Mouse (Mus musculus): ENCODE measurements at regions not wholly inside any gene's neighbourhood (a gene's known extent, or its start where the extent isn't known, plus 50 kb on each side); places are given as distances from the start of the nearest gene placed in this dataset.

DNA sequence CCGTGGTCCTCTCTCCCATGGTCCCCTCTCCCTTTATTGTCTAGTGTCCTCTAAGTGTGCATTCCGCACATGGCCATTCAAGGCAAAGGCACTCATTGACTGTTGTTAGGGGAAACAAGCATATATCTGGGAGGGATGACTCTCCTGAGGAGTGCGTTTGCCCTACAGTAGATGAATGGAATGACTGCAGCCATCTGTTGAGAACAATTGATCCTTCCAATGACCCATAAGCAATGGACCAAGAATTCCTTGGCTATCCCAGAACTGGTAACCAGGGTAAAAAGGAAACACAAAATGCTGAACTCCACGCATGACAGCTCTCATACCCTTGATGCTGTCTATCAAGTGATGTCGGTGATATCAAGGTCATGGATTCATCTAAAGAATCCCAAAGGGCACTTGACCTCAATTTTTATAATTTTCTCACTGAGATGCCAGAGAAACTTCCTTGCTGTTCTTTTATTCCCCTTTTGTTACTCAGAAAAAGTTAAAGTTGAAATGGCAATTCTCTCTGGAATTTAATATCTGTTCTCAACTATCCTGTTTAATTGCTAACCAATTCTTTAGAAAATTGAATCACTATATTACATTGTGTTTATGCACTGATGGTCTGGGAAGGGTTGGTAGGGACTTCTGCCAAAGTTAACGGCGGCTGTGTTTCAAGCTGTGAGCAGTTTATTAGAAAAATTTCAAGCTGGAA is 97.3 kb upstream of the Hdac4 start:
- no peak for TF ChIP-seq POLR2A (IDR thresholded peaks at IDR 0.05; ENCODE audit: borderline replicate concordance, control insufficient read depth, low read depth, low read length)
- no peak for TF ChIP-seq CTCF (IDR thresholded peaks at IDR 0.05; ENCODE audit: control insufficient read depth, insufficient read depth, low read length)
